Mouse (Mus musculus) small intestine, adult 2 months (tissue): ENCODE data around the gene Cdh13.

Experiments used
- CTCF ChIP-seq: fragments of 200-500 bp; IDR thresholded peaks from 2 replicates; pipeline ENCODE4 v1.5.1; 2012; ENCODE audit warnings: low read depth, mild to moderate bottlenecking, control low read depth, inconsistent platforms, low read length, moderate library complexity, mixed read lengths; ENCODE audit not compliant: insufficient replicate concordance, insufficient read length; ENCODE audit errors: extremely low read depth
- POLR2A ChIP-seq: fragments of 200-500 bp; IDR thresholded peaks from 2 replicates; pipeline ENCODE4 v1.6.1; 2012; ENCODE audit warnings: low read depth, mild to moderate bottlenecking, control low read depth, inconsistent platforms, low read length, moderate library complexity

GRCm38 (mm10) chr8:118951766-118952741 lies 668.5 kb downstream of the Cdh13 start:
- TF ChIP-seq CTCF (no peak), POLR2A (no peak)
